Mouse (Mus musculus): Measurements from ENCODE around the gene Ppp5c.

The Ppp5c gene

DNA sequence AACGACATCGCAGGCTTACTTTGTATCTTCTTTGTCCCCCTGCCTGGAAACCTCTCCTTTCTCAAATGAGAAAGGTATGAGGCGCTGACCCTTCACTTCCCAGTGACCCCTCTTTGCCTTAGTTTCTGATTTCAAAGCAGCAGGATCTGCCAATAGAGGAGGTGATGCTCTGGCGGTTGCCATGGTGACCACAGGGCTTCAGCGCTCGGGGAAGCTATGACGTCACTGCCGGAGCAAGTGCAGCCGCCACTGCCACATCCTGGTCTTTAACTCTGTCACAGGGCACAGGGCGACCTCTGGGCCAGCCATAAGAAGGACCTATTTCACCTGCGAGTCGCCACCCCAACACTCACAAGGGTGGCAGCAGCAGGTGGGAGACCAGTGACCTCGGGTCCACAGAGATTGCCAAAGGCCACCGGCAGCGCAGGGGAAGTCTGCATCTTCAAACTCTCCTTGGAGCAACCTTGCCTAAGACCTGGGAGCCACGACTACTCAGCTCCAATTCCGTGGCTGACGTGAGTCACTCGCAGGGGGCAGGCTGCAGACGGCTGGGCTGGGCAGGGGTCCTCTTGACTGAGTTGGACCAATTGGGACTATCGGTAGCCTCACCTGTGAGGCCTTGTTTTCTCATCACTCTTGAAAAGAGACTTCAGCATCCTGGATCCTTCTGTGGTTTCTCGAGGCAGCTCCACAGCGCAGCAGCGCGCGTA lies 44.7 kb downstream of the Ppp5c start, which contains the start of gene Gm42372:
Gm42372 (plus strand) TSS at position 228 of the 710 bp plus-strand sequence.
- in situ Hi-C loops (cut with MboI, MseI), result no loop called here

DNA sequence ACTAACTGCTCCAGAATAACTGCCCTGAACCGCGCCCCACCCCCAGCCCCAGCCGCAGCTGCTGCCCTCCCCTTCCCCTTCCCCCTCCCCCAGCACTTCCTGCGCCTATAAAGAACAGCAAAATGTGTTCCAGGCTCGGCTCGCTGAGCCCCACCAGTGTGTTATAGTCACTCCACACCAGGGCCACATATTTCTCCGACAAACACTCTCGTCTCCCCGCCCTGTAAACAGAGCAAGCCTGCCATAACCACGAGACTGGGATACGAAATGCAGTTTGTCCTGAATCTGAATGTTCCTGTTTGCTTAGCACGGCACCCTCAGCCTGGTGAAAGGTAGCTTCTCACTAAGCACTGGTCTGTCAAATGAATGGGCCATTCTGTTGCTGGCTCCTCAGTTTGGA lies 47.4 kb downstream of the Ppp5c start:
- in situ Hi-C loops (cut with MboI, MseI), result no loop called here

DNA sequence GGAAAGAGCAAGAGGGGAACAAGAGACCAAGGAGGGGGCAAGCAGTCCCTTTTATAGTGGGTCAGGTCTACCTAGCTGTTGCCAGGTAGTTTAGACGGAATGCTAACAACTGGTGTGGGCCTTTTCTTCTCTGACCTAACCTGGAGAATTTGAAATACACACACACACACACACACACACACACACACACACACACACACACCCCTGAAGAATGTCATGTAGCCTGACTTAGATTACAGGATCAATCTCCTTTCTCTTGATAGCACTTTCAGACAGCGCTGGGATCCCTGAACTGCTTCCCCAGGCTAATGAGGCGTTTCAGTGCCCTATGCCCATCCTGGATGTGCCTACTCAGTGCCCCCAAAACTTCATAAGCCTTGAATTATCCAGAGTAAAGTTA lies 49.1 kb downstream of the Ppp5c start:
- in situ Hi-C loops (cut with MboI, MseI), result no loop called here

DNA sequence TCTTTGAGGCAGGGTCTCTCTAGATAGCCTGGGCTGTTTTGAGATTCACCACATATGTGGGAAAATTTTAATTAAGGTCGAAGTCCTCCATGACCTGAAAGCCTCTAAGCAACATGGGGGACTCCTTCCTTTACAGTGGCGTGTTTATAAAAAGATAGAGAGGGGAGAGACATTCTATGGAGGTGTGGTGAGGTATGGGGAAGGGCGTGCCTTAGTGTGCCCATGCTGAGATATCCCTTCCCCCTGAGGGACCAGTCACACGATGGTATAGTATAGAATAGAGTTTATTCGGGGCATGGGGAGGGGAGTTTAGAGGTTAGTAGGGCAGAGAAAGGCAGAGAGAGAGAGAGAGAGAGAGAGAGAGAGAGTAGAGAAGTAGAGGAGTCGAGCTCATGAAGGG lies 49.6 kb downstream of the Ppp5c start:
- in situ Hi-C loops (cut with MboI, MseI), result no loop called here

DNA sequence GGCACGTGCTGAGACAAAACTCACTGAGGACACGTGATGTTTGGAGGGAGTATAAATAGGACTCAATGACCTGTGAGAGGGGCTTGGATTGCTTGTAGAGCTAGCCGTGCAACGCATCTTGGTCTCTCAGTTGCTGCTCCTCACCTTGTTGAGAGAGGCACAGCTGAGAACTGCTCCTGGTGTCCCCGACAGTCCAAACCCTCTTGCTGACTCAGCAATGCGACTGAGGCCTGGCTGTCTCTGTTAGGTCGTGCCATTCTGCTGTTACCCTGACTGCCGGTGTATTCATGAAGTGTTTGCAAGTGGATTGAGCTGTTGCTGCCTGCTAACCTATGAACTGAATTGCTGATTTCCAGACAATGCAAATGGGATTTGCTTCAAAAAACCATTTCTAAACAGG lies 51.4 kb downstream of the Ppp5c start:
- in situ Hi-C loops (cut with MboI, MseI), result no loop called here

DNA sequence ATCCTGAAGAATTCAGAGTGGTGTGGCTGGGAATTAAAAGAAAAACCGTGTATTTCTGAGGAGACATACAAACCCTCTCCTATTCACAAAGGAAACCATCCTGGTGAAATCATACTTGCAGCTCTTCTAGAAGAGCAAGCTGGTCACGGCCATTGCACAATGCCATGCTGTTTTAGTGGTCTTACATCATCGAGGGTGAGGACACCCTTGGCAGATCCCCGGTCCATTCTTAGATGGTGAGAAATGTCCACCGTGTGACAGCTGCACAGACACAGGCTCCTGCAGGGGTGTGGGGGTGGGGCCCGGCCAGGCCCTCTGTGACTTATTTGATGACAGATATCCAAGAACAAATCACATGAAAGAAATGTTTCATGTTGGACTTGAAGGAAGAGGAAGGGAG lies 53.7 kb downstream of the Ppp5c start:
- in situ Hi-C loops (cut with MboI, MseI), result no loop called here

DNA sequence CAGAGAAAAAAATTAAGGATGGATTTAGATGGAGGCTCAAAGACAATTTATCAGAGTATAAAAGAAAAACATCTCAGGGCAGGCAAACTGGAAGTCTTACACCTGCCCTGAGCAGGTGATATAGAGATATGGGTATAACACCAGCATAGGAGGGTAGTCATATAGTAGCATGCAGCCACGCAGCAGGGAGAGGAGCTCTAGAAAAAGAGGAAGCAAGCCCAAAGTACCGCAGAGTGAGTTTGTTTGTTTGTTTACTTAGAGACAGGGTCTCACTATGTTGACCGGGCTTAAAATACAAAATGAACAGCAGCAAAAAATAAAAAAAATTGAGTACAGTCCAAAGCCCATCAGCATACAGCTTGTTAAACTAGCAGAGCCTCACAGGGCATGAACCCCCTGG lies 56.6 kb downstream of the Ppp5c start:
- in situ Hi-C loops (cut with MboI, MseI), result no loop called here

DNA sequence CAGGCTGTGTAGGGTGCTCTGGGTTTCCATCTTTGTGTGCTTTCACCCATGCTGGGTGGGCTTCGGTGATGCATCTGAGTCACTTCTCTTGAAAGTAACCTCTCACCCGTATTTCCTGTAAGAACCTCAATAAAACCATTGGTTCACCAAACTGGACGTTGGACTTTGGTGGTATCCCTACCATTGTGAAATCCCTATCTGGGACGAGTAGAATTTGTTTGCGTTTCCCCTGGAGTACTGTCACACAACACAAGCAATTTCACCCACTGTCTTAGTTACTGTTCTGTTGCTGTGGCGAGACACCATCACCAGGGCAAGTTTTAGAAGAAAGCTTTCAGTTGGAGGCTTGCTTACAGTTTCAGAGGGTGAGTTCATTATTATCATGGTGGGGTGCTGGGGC lies 59.3 kb downstream of the Ppp5c start:
- in situ Hi-C loops (cut with MboI, MseI), result no loop called here

DNA sequence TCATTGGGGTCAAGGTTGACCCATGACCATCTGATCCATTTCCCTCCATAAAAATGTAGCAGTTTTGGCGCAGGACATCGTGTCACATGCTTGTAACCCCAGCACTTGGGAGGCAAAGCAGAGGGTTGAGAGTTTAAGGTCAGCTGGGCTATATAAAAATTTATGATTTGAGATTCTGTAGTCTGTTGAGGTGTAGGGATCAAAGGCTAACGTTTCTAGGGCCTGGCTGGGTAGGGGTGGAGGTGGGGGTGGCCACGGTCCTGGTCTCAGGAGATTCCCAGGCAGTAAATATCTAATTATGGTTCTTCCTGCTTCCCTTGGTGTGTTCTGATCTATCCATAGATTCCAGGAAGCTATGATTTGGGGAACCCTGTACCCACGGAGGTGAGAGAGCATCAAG lies 66.0 kb downstream of the Ppp5c start:
- in situ Hi-C loops (cut with MboI, MseI), result no loop called here

DNA sequence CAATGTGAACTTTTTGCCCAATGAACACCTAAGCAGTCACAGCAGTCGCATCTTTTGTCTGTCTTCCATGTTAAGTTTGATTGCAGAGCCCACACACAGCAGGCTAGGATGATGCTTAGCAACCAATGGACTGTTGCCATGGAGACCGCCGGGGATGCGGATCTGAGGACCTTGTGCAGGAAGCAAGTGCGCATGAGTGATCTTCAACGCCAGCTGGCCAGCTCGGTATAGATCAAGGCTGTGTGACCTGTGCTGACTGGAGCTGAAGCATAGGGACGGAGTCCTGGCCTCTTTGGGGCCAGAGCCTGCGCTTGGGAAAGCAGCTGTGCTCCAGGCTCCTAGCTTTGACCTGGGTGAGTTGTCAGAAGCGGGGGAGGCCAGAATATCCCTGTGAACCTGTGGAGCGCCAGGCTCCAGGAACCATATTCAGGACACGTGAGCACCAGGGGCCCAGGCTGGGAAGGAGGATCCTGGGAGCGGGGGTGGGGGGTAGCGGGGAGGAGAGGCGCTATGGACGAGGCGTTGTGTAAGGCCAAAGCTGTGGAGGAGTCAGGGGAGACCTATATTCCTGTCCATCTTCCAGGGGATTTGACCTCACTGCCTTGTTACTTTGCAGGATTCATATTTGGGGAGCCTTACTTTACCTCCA lies 68.1 kb downstream of the Ppp5c start, which contains the start of gene Pnmal1:
Pnmal1 (plus strand) TSS at position 141 of the 649 bp plus-strand sequence.
- in situ Hi-C loops (cut with MboI, MseI), result no loop called here

DNA sequence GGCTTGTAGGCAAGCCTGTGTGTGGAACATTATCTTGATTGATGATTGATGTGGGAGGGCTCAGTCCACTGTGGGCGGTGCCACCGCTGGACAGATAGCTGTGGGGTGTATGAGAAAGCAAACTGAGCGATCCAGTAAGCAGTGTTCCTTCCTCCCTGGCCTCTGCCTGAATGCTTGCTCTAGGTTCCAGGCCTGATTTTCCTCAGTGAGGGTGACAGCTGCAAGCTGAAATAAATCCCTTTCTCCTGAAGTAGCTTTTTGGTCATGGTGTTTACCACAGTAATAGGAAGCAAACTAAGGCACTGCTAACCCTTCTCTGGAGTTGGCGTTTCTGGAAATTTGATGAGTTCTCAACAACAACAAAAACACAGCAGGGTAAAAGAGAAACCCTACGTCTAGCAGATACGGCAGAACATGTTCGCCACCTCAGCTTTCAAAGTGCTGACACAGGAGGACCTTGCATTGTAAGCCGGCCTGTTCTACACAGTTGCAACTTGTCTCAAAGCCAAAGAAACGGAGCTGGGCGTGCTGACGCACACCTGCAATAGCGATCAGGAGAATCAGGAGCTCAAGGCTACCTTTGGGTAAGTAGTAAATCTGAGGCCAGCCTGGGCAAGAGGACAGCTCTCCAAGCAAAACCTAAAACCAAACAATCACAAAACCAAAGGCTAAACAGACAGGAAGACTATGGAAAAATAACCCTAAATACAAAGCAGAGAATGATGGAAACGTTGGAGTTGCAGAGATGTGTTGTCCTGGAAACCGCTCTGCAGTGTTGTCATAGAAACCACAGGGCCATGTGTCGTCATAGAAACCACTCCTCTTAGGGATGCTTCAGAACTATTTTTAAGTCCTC lies 71.1 kb downstream of the Ppp5c start:
- in situ Hi-C loops (cut with MboI, MseI), result no loop called here

DNA sequence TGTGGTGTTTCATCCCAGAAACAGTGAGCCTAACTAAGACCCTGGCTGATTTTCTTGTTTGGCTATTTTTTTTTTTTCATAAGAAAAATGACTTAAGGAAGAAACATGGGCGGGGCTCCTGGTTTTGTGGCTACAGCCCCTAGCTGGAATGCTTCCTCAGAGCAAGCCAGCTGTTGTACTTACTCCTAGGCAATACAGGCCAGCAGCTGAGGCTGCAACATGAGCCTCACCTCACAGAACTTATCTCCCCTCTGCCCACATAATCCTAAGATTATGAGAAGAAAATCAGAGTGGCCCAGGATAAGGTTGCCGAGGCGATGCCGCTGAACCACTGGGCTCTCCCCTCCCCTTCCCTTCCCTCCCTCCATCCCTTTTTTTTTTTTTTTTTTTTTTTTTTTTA lies 72.0 kb downstream of the Ppp5c start:
- in situ Hi-C loops (cut with MboI, MseI), result no loop called here

Measured in regulatory T cell (primary cell).